Mouse (Mus musculus): ENCODE measurements around the gene Tmem138. TPM values are rescaled to one million over a fixed set of nuclear protein-coding genes. Genes with fewer than 3 reads are reported as not detected.

Tmem138 gene
- total and polyA plus RNA-seq, 2 experiments: 1.7 to 3.3 TPM

DNA sequence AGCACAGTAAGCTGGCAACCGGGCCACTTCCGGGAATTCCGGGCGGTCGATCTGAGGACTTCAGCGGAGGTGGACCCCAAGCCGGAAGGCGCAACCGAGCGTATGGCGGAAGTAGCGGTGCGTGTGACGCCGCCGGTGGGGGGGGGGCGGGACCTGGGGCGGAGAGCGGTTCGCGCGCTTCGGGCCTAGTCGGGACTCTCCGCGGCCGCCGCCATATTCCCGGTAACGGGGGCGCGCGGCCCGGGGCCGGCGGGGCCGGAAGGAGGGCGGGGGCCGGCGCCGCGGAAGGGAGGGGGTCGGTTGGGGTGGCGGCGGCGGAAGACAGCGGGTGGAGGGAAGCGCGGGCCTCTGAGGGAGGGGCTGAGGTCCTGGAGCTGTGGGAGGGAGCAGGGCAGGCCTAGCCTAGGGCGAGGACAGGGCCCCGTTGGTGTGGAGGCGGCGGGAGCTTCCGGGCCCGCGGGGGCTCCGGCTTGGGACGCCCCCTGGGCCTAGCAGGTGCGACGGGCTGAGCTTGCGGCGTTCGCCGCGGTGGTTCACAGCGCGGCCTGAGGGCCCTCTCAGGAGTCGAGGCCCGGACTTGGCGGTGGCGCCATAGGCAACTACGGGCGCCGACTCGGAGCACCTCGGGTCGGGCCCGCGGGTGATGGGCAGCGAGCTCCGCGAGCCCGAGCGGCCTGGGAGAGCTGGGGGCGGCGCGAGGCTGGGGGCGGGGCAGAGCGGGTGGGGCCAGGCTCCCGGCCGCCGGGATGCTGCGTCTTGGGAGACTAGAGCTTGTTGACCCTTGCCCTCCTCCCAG lies 51.9 kb downstream of the Tmem138 start, which contains the start of gene Cpsf7:
Gene Cpsf7, plus strand, starts transcription at position 161 of the 796 bp plus-strand sequence.
- Histone ChIP-seq H3K9ac (ENCODE audit: low read depth, low read length) (peak within 1 kb of the TSS; percentile 99), H3K36me3 (ENCODE audit: control insufficient read depth, insufficient read depth, low read length) (peaks cover 15% of the 10 kb centered on the region), H3K79me2 (ENCODE audit: control insufficient read depth, insufficient read depth, low read length) (peaks cover 20% of the 10 kb centered on the region), H3K4me3 (ENCODE audit: insufficient read depth, low read depth, low read length) (peak within 1 kb of the TSS; percentile 81), H3K27ac (replicated peaks; ENCODE audit: insufficient read depth, low read depth, low read length) (peak within 1 kb of the TSS; percentile 99), H3K27me3 (ENCODE audit: control insufficient read depth, insufficient read depth, low read length) (no peaks in the 10 kb centered on the region), H3K4me1 (ENCODE audit: control insufficient read depth, insufficient read depth, low read length) (peaks cover 6% of the 10 kb centered on the region; the same call in 1 of the 2 replicates)
- peak; percentile 86 for DNase-seq (ENCODE audit: extremely low read depth, low read depth, low spot score)
- peak; percentile 1; the same call in 1 of the 2 replicates for TF ChIP-seq POLR2A (IDR thresholded peaks at IDR 0.05; ENCODE audit: extremely low read depth, insufficient read depth, low read length)
- TF ChIP-seq CTCF (IDR thresholded peaks at IDR 0.05; ENCODE audit: low read depth, low read length): no peak
- WGBS: under 1% methylated on average over 74 of the region's 93 CpGs

DNA sequence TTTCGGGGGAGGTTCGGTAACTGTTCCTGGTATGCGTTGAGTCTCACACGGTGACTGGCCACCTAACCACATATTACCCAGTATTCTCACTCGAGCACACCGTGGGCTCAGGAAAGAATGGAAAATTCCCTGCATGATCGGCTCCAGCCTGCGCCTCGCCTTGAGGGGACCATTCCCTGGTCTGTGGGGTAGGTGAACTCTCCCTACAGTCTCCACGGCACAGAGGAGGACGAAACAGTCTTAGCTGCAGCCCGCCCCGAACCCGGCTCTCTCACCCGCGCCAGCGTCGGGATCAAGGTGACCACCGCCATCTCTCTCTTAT lies 52.4 kb downstream of the Tmem138 start:
- DNase-seq (ENCODE audit: extremely low read depth, low read depth, low spot score): no peak
- 0 out of 2 replicates have a peak, but pooled peaks have one; percentile 54 for TF ChIP-seq POLR2A (IDR thresholded peaks at IDR 0.05; ENCODE audit: extremely low read depth, insufficient read depth, low read length)
- no peak for TF ChIP-seq CTCF (IDR thresholded peaks at IDR 0.05; ENCODE audit: low read depth, low read length)
- Histone ChIP-seq H3K4me1 (ENCODE audit: control insufficient read depth, insufficient read depth, low read length) (peaks cover 6% of the 10 kb centered on the region; the same call in 1 of the 2 replicates), H3K27me3 (ENCODE audit: control insufficient read depth, insufficient read depth, low read length) (no peaks in the 10 kb centered on the region), H3K79me2 (ENCODE audit: control insufficient read depth, insufficient read depth, low read length) (peaks cover 20% of the 10 kb centered on the region), H3K27ac (replicated peaks; ENCODE audit: insufficient read depth, low read depth, low read length) (peak overlapping the region; percentile 63), H3K36me3 (ENCODE audit: control insufficient read depth, insufficient read depth, low read length) (peaks cover 15% of the 10 kb centered on the region), H3K9ac (ENCODE audit: low read depth, low read length) (peak overlapping the region; percentile 81), H3K4me3 (ENCODE audit: insufficient read depth, low read depth, low read length) (peak overlapping the region; percentile 81)
- WGBS: under 1% methylated on average over 19 of the region's 19 CpGs

DNA sequence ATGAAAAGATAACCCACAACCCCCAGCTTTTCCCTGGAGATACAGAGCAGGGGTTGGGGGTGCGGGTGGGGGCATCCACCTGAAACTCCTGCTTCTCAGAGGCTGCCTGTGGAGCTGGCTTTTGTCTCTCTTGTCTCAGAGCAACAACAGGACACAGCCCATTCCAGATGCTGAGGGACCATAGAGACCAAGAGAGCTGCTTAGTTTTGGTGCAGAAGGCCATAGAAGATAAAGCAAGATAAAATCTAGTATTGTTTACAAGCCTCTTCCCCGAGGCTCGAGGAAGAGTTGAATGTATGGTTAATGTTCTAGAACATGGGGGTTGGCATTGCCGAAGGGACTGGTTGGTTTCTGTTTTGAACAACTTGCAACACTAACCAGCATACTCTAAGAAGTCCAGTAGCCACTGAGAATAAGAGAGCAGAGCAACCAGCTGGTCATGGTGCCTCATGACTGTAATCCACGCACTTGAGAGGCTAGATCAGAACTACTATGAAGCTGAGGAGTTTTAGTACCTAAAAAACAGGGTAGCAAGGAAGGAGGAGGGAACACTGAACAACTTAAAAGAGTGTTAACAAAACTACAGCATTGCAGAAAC lies 53.6 kb downstream of the Tmem138 start:
- 52% methylated on average over 5 of the region's 5 CpGs for WGBS
- peaks cover 10% of the 10 kb centered on the region for H3K36me3 ChIP-seq (ENCODE audit: control insufficient read depth, insufficient read depth, low read length)
- no peak for DNase-seq (ENCODE audit: extremely low read depth, low read depth, low spot score)
- TF ChIP-seq CTCF (IDR thresholded peaks at IDR 0.05; ENCODE audit: low read depth, low read length): no peak
- no peak overlapping the region for H3K9ac ChIP-seq (ENCODE audit: low read depth, low read length)
- no peak overlapping the region for H3K4me3 ChIP-seq (ENCODE audit: insufficient read depth, low read depth, low read length)
- peaks cover 20% of the 10 kb centered on the region for H3K79me2 ChIP-seq (ENCODE audit: control insufficient read depth, insufficient read depth, low read length)
- H3K4me1 ChIP-seq (ENCODE audit: control insufficient read depth, insufficient read depth, low read length): peaks cover 6% of the 10 kb centered on the region; the same call in 1 of the 2 replicates
- H3K27ac ChIP-seq (replicated peaks; ENCODE audit: insufficient read depth, low read depth, low read length): no peak overlapping the region
- no peaks in the 10 kb centered on the region for H3K27me3 ChIP-seq (ENCODE audit: control insufficient read depth, insufficient read depth, low read length)

DNA sequence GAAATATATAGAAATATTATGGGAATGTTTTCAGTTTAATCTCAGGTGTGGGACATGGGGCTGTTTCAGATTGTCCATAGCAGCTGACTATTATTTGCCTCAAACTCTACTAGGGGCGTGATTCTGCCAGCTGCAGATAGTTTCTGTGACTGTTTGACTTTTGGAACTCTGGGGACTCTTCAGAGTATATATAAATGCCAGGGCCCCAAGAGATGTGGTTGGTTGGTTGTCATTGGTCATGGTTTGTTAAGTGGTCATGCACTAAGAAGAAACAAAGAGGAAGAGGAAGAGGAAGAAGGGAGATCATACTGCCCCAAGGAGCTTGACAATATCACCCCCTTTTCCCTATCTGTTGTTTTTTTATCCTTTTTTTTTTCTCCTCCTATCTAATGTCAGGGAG lies 55.2 kb downstream of the Tmem138 start:
- TF ChIP-seq POLR2A (IDR thresholded peaks at IDR 0.05; ENCODE audit: extremely low read depth, insufficient read depth, low read length): no peak
- TF ChIP-seq CTCF (IDR thresholded peaks at IDR 0.05; ENCODE audit: low read depth, low read length): no peak
- H3K79me2 ChIP-seq (ENCODE audit: control insufficient read depth, insufficient read depth, low read length): peaks cover 16% of the 10 kb centered on the region
- no peak for DNase-seq (ENCODE audit: extremely low read depth, low read depth, low spot score)
- WGBS: 55% methylated on average over 1 of the region's 1 CpGs
- peaks cover 6% of the 10 kb centered on the region; the same call in 1 of the 2 replicates for H3K4me1 ChIP-seq (ENCODE audit: control insufficient read depth, insufficient read depth, low read length)
- H3K9ac ChIP-seq (ENCODE audit: low read depth, low read length): no peak overlapping the region
- no peak overlapping the region for H3K27ac ChIP-seq (replicated peaks; ENCODE audit: insufficient read depth, low read depth, low read length)
- H3K4me3 ChIP-seq (ENCODE audit: insufficient read depth, low read depth, low read length): no peak overlapping the region
- H3K36me3 ChIP-seq (ENCODE audit: control insufficient read depth, insufficient read depth, low read length): peaks cover 12% of the 10 kb centered on the region
- H3K27me3 ChIP-seq (ENCODE audit: control insufficient read depth, insufficient read depth, low read length): no peaks in the 10 kb centered on the region

Other genes with a start within 250 kb of the Tmem138 start
- gene Syt7, start 188.3 kb downstream of the Tmem138 start, total RNA-seq (2014; rRNA removed): 0.28 and 0.34 TPM in 2 replicates
- gene Syt7, start 188.3 kb downstream of the Tmem138 start, polyA plus RNA-seq (2012; rRNA removed): 0.45 and 0.62 TPM in 2 replicates
- gene Lrrc10b, start 119.9 kb downstream of the Tmem138 start, total RNA-seq (2014; rRNA removed): not detected in 2 replicates
- not detected in 2 replicates for gene Lrrc10b, start 119.9 kb downstream of the Tmem138 start, polyA plus RNA-seq (2012; rRNA removed)
- gene Ppp1r32, start 94.4 kb downstream of the Tmem138 start, total RNA-seq (2014; rRNA removed): 0.13 TPM in 1 of 2 replicates, not detected in the other
- gene Ppp1r32, start 94.4 kb downstream of the Tmem138 start, polyA plus RNA-seq (2012; rRNA removed): 0.06 and 0.09 TPM in 2 replicates
- gene Cpsf7, start 52.1 kb downstream of the Tmem138 start, total RNA-seq (2014; rRNA removed): 10.0 and 12.2 TPM in 2 replicates
- 15.0 and 19.9 TPM in 2 replicates for gene Cpsf7, start 52.1 kb downstream of the Tmem138 start, polyA plus RNA-seq (2012; rRNA removed)
- 23.3 and 29.6 TPM in 2 replicates for gene Sdhaf2, start 51.2 kb downstream of the Tmem138 start, total RNA-seq (2014; rRNA removed)
- 14.2 and 15.7 TPM in 2 replicates for gene Sdhaf2, start 51.2 kb downstream of the Tmem138 start, polyA plus RNA-seq (2012; rRNA removed)
- gene Tmem216, start 21.1 kb downstream of the Tmem138 start, total RNA-seq (2014; rRNA removed): 3.7 and 5.3 TPM in 2 replicates
- 10.4 and 11.3 TPM in 2 replicates for gene Tmem216, start 21.1 kb downstream of the Tmem138 start, polyA plus RNA-seq (2012; rRNA removed)
- 8.9 and 13.8 TPM in 2 replicates for gene Cyb561a3, start 190 bp downstream of the Tmem138 start, total RNA-seq (2014; rRNA removed)
- gene Cyb561a3, start 190 bp downstream of the Tmem138 start, polyA plus RNA-seq (2012; rRNA removed): 29.7 and 32.5 TPM in 2 replicates
- 128 and 138 TPM in 2 replicates for gene Ddb1, start 28.0 kb upstream of the Tmem138 start, total RNA-seq (2014; rRNA removed)
- gene Ddb1, start 28.0 kb upstream of the Tmem138 start, polyA plus RNA-seq (2012; rRNA removed): 51.9 and 63.5 TPM in 2 replicates
- 72.6 and 87.6 TPM in 2 replicates for gene Tkfc, start 28.3 kb upstream of the Tmem138 start, total RNA-seq (2014; rRNA removed)
- gene Tkfc, start 28.3 kb upstream of the Tmem138 start, polyA plus RNA-seq (2012; rRNA removed): 294 and 417 TPM in 2 replicates
- gene Vwce, start 56.9 kb upstream of the Tmem138 start, total RNA-seq (2014; rRNA removed): 4.5 and 6.2 TPM in 2 replicates
- gene Vwce, start 56.9 kb upstream of the Tmem138 start, polyA plus RNA-seq (2012; rRNA removed): 24.8 and 30.7 TPM in 2 replicates
- not detected in 2 replicates for gene Pga5, start 100.7 kb upstream of the Tmem138 start, total RNA-seq (2014; rRNA removed)
- 0.14 TPM in 1 of 2 replicates, not detected in the other for gene Pga5, start 100.7 kb upstream of the Tmem138 start, polyA plus RNA-seq (2012; rRNA removed)
- gene Vps37c, start 111.4 kb upstream of the Tmem138 start, total RNA-seq (2014; rRNA removed): 2.9 and 3.0 TPM in 2 replicates
- 13.1 and 18.1 TPM in 2 replicates for gene Vps37c, start 111.4 kb upstream of the Tmem138 start, polyA plus RNA-seq (2012; rRNA removed)
- 0.13 and 0.28 TPM in 2 replicates for gene Cd5, start 161.6 kb upstream of the Tmem138 start, total RNA-seq (2014; rRNA removed)
- gene Cd5, start 161.6 kb upstream of the Tmem138 start, polyA plus RNA-seq (2012; rRNA removed): 0.17 and 0.49 TPM in 2 replicates